Mouse (Mus musculus): ENCODE results near the gene Dapk3.

The Dapk3 gene

DNA sequence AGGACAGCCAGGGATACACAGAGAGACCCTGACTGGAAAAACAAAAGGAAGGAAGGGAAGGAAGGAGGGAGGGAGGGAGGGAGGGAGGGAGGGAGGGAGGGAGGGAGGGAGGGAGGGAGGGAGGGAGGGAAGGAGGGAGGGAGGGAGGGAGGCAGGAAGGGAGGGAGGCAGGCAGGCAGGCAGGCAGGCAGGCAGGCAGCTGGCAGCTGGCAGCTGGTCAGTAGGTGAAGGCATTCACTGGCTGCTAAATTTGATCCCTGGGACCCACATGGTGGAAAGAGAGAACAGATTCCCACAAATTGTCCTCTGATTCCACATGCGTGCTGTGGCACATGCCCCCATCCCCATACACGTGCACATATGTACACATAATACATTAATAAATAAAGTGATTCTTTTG is 55.8 kb downstream of the Dapk3 start:
- no peak for DNase-seq (ENCODE audit: low read depth, low spot score)

DNA sequence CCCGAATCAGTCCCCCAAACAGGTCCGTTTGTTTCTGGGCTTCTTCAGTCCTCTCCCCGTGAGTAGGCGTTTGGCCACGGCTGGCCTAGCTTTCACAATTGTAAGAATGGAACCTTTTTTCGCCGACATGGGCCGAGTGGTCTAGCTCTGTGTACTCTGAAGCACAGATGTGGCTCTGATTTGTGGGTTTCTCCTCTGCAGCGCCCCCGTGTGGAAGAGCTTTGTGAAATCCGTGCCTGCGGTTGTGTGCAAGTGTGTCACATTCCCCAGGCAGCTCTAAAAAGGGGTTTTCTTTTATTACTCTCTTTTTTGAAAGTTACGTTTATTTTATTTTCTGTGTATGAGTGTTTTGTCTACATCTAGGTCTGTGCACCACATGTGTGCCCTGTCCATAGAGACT is 58.1 kb downstream of the Dapk3 start:
- peak; percentile 71 for DNase-seq (ENCODE audit: low read depth, low spot score)

DNA sequence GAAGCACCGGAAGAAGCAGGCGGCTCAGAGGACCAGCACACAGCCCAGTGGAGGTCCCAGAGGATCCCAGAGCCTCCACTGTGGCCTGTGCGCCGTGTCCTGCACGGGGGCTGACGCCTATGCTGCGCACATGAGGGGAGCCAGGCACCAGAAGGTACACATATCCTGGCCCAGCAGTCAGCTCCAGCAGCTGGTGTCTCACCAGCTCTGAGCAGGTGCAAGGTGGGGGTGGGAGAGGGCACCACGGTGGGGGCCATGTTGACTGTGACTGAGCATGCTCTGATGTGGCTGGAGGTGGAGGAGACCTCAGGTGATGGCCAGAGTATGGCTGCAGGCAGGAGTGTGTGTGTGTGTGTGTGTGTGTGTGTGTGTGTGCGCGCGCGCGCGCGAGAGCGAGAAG is 59.2 kb downstream of the Dapk3 start:
- no peak for DNase-seq (ENCODE audit: low read depth, low spot score)

Measured in CD4-positive helper T cell, adult 2 months (primary cell).